Mouse (Mus musculus): Measurements from ENCODE around the gene Acox2. TPM values are rescaled to one million over a fixed set of nuclear protein-coding genes. Genes with fewer than 3 reads are reported as not detected.
"Not testable (repeated sequence)": the region's sequence is repeated elsewhere in the genome, so short reads cannot be mapped to it uniquely, and the experiment has no call there.

Acox2 gene
- under 1 TPM in 1 of 2 experiments, not detected in 1; 0.08 TPM for total RNA-seq (2021)
- long read RNA-seq, experiment 1 = 0 reads
- long read RNA-seq, experiment 2 = 0 reads

- intact Hi-C loops (cut with DNase I; ENCODE audit: low total_unique reads) = no loop called here
- DNase-seq = no peak
Observed at GRCm38 (mm10) chr14:8259166-8259565, at the start of gene Acox2. Acox2 (minus strand) TSS chr14:8259353.

GRCm38 (mm10) chr14:8308650-8309049 lies 49.5 kb upstream of the Acox2 start:
- no peak for DNase-seq
- intact Hi-C loops (cut with DNase I; ENCODE audit: low total_unique reads) = no loop called here

GRCm38 (mm10) chr14:8306884-8307283 lies 47.7 kb upstream of the Acox2 start:
- no peak for DNase-seq
- intact Hi-C loops (cut with DNase I; ENCODE audit: low total_unique reads) = no loop called here

GRCm38 (mm10) chr14:8305014-8305413 lies 45.9 kb upstream of the Acox2 start:
- DNase-seq = no peak
- intact Hi-C loops (cut with DNase I; ENCODE audit: low total_unique reads) = no loop called here

GRCm38 (mm10) chr14:8304082-8304481 lies 44.9 kb upstream of the Acox2 start:
- intact Hi-C loops (cut with DNase I; ENCODE audit: low total_unique reads) = no loop called here
- DNase-seq = no peak

GRCm38 (mm10) chr14:8302687-8303086 lies 43.5 kb upstream of the Acox2 start:
- DNase-seq = no peak
- intact Hi-C loops (cut with DNase I; ENCODE audit: low total_unique reads) = no loop called here

- peak; percentile 39 for DNase-seq
Observed at GRCm38 (mm10) chr14:8300281-8300680, 41.1 kb upstream of the Acox2 start.

GRCm38 (mm10) chr14:8297889-8298293 lies 38.7 kb upstream of the Acox2 start:
- intact Hi-C loops (cut with DNase I; ENCODE audit: low total_unique reads) = loop anchor here (2.0 kb wide), 1 partner anchor 49 kb away; no protein-coding TSS in a partner anchor
- no peak for DNase-seq

More at GRCm38 (mm10) chr14:8300281-8300680, 41.1 kb upstream of the Acox2 start:
- intact Hi-C loops (cut with DNase I; ENCODE audit: low total_unique reads) = no loop called here

- DNase-seq = no peak
Observed at GRCm38 (mm10) chr14:8294257-8294656, 35.1 kb upstream of the Acox2 start.

GRCm38 (mm10) chr14:8286595-8286994 lies 27.4 kb upstream of the Acox2 start:
- DNase-seq; intact Hi-C loops (cut with DNase I; ENCODE audit: low total_unique reads): not testable (repeated sequence)

More at GRCm38 (mm10) chr14:8294257-8294656, 35.1 kb upstream of the Acox2 start:
- intact Hi-C loops (cut with DNase I; ENCODE audit: low total_unique reads) = no loop called here

GRCm38 (mm10) chr14:8283784-8284183 lies 24.6 kb upstream of the Acox2 start:
- intact Hi-C loops (cut with DNase I; ENCODE audit: low total_unique reads) = no loop called here

GRCm38 (mm10) chr14:8271281-8271680 lies 12.1 kb upstream of the Acox2 start:
- DNase-seq = not testable (repeated sequence)

More at GRCm38 (mm10) chr14:8283784-8284183, 24.6 kb upstream of the Acox2 start:
- DNase-seq = no peak

GRCm38 (mm10) chr14:8264378-8264777 lies 5.2 kb upstream of the Acox2 start:
- intact Hi-C loops (cut with DNase I; ENCODE audit: low total_unique reads) = no loop called here
- no peak for DNase-seq

More at GRCm38 (mm10) chr14:8271281-8271680, 12.1 kb upstream of the Acox2 start:
- intact Hi-C loops (cut with DNase I; ENCODE audit: low total_unique reads) = not testable (repeated sequence)

GRCm38 (mm10) chr14:8262242-8262641 lies 3.1 kb upstream of the Acox2 start:
- intact Hi-C loops (cut with DNase I; ENCODE audit: low total_unique reads) = no loop called here
- DNase-seq = no peak

- intact Hi-C loops (cut with DNase I; ENCODE audit: low total_unique reads) = no loop called here
Observed at GRCm38 (mm10) chr14:8260214-8260613, 1.1 kb upstream of the Acox2 start.

GRCm38 (mm10) chr14:8258752-8259151 lies 401 bp downstream of the Acox2 start:
- no peak for DNase-seq

More at GRCm38 (mm10) chr14:8260214-8260613, 1.1 kb upstream of the Acox2 start:
- no peak for DNase-seq

GRCm38 (mm10) chr14:8258335-8258627 lies 872 bp downstream of the Acox2 start:
- intact Hi-C loops (cut with DNase I; ENCODE audit: low total_unique reads) = no loop called here
- no peak for DNase-seq

More at GRCm38 (mm10) chr14:8258752-8259151, 401 bp downstream of the Acox2 start:
- intact Hi-C loops (cut with DNase I; ENCODE audit: low total_unique reads) = no loop called here

GRCm38 (mm10) chr14:8257521-8258334 lies 1.4 kb downstream of the Acox2 start:
- DNase-seq = no peak
- intact Hi-C loops (cut with DNase I; ENCODE audit: low total_unique reads) = no loop called here

GRCm38 (mm10) chr14:8256881-8257280 lies 2.3 kb downstream of the Acox2 start:
- intact Hi-C loops (cut with DNase I; ENCODE audit: low total_unique reads) = no loop called here
- DNase-seq = no peak

- no peak for DNase-seq
- intact Hi-C loops (cut with DNase I; ENCODE audit: low total_unique reads) = no loop called here
Observed at GRCm38 (mm10) chr14:8256072-8256471, 3.1 kb downstream of the Acox2 start.

- peak; percentile 54 for DNase-seq
- intact Hi-C loops (cut with DNase I; ENCODE audit: low total_unique reads) = no loop called here
Observed at GRCm38 (mm10) chr14:8255076-8255729, 4.0 kb downstream of the Acox2 start.
